Mouse (Mus musculus): ENCODE measurements around the gene Bsg. TPM values are rescaled to one million over a fixed set of nuclear protein-coding genes. Genes with fewer than 3 reads are reported as not detected.
"Not testable (repeated sequence)": the region's sequence is repeated elsewhere in the genome, so short reads cannot be mapped to it uniquely, and the experiment has no call there.

Gene Bsg
- polyA plus RNA-seq, 1 experiment from 2014 or later = 500 TPM

DNA sequence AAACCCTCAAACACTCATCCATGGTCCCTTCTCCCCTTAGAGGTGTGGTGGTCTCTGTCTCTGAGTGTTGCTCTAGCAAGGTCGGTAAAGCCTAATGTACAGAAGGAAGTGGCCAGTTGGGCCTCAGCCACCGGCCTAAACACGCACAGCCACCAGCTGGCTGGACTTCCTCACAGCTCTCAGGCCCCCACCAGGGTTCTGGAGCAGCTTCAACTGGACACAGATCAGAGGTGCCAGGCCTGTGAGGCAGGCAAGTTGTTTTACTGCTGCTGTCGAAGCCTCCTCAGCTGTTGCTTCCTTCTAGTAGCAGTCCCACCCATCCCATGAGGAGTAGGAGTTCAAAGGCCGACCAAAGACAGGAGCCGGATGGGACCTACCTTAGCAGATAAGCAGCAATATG is 6.4 kb upstream of the Bsg start:
- no peaks in the 10 kb centered on the region for H3K36me3 ChIP-seq (replicated peaks)
- no peaks in the 10 kb centered on the region for H3K9me3 ChIP-seq
- H3K4me2 ChIP-seq = no peak overlapping the region
- ATAC-seq (ENCODE audit: low FRiP score) = no peak
- H3K27me3 ChIP-seq = no peaks in the 10 kb centered on the region
- no peak overlapping the region for H3K9ac ChIP-seq
- no peak overlapping the region for H3K4me3 ChIP-seq (replicated peaks)
- 0 out of 2 replicates have a peak, but pooled peaks cover 6% of the 10 kb centered on the region for H3K4me1 ChIP-seq
- WGBS = 91% methylated on average over 6 of the region's 6 CpGs
- no peak overlapping the region for H3K27ac ChIP-seq

GRCm38 (mm10) chr10:79698459-79698858 is 5.8 kb upstream of the Bsg start:
- Histone ChIP-seq H3K27ac (no peak overlapping the region), H3K4me3 (replicated peaks) (no peak overlapping the region), H3K9me3 (no peaks in the 10 kb centered on the region), H3K27me3 (no peaks in the 10 kb centered on the region), H3K9ac (no peak overlapping the region), H3K4me2 (no peak overlapping the region), H3K4me1 (0 out of 2 replicates have a peak, but pooled peaks cover 6% of the 10 kb centered on the region), H3K36me3 (replicated peaks) (no peaks in the 10 kb centered on the region)
- WGBS = 98% methylated on average over 6 of the region's 6 CpGs
- ATAC-seq (ENCODE audit: low FRiP score) = no peak

DNA sequence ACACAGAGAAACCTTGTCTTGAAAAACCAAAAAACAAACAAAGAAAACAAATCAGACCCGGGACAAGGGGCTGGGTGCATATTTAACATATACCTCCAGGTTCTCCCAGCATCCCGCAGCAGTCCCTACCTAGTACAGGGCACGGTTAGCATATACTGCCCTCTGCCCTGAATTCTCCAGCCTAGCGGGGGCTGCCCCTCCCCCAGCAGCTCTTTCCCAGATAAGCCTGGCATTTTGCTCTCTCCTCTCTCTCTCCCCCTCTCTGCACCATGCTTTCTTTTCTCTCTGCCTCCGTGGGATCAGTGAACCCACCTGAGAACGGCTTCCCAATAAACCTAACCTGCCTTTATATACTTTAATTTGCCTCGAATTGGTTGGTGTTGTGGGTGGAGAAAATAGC is 3.6 kb upstream of the Bsg start:
- 55% methylated on average over 7 of the region's 7 CpGs for WGBS
- H3K4me3 ChIP-seq (replicated peaks) = no peak overlapping the region
- no peak overlapping the region for H3K9ac ChIP-seq
- H3K36me3 ChIP-seq (replicated peaks) = no peaks in the 10 kb centered on the region
- H3K9me3 ChIP-seq = no peaks in the 10 kb centered on the region
- no peaks in the 10 kb centered on the region for H3K27me3 ChIP-seq
- no peak for ATAC-seq (ENCODE audit: low FRiP score)
- H3K27ac ChIP-seq = no peak overlapping the region
- H3K4me1 ChIP-seq = peaks cover 12% of the 10 kb centered on the region
- no peak overlapping the region for H3K4me2 ChIP-seq

GRCm38 (mm10) chr10:79701443-79702129 is 2.7 kb upstream of the Bsg start:
- Histone ChIP-seq H3K4me1 (peaks cover 21% of the 10 kb centered on the region), H3K36me3 (replicated peaks) (peaks cover 4% of the 10 kb centered on the region; the same call in 1 of the 2 replicates), H3K9me3 (no peaks in the 10 kb centered on the region), H3K9ac (no peak overlapping the region), H3K4me2 (no peak overlapping the region), H3K4me3 (replicated peaks) (no peak overlapping the region), H3K27me3 (no peaks in the 10 kb centered on the region), H3K27ac (no peak overlapping the region)
- no peak for ATAC-seq (ENCODE audit: low FRiP score)
- 74% methylated on average over 10 of the region's 10 CpGs for WGBS

DNA sequence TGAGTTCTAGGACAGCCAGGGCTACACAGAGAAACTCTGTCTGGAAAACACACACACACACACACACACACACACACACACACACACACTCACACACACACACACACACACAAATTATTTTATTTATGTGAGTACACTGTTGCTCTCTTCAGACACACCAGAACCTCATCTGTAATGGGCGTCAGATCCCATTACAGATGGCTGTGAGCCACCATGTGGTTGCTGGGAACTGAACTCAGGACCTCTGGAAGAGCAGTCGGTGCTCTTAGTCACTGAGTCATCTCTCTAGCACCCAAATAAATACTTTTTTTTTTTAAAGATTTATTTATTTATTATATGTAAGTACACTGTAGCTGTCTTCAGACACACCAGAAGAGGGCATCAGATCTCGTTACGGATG is 1.3 kb upstream of the Bsg start:
- 84% methylated on average over 4 of the region's 4 CpGs for WGBS

DNA sequence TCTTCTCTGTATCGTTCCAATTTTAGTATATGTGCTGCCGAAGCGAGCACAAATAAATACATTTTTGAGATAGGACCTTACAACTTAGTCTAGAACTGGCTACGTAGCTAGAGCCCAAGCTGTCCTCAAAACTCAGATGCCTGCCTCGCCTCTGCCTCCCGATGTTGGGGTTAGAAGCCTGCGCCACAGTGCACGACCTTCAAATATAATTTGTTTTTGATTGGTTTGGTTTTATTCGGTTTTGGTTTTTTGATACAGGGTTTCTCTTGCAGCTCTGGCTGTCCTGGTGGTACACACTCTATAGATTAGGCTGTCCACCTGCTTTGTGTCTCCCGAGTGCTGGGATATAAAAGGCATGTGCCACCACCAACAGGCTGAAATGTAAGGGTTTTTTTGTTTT is 750 bp upstream of the Bsg start:
- Histone ChIP-seq H3K4me3 (replicated peaks) (peak overlapping the region; percentile 77), H3K4me2 (peak overlapping the region; percentile 81), H3K9me3 (no peaks in the 10 kb centered on the region), H3K36me3 (replicated peaks) (peaks cover 13% of the 10 kb centered on the region), H3K4me1 (peaks cover 36% of the 10 kb centered on the region), H3K27ac (peak overlapping the region; percentile 50; the same call in 1 of the 2 replicates), H3K9ac (peak overlapping the region; percentile 86; the same call in 1 of the 2 replicates), H3K27me3 (no peaks in the 10 kb centered on the region)
- ATAC-seq (ENCODE audit: low FRiP score) = no peak
- WGBS = 75% methylated on average over 10 of the region's 10 CpGs

More for the DNA sequence above, 1.3 kb upstream of the Bsg start:
- not testable (repeated sequence) for H3K4me3 ChIP-seq (replicated peaks); H3K9ac ChIP-seq; ATAC-seq (ENCODE audit: low FRiP score); H3K4me2 ChIP-seq; H3K27me3 ChIP-seq; H3K9me3 ChIP-seq; H3K27ac ChIP-seq
- Histone ChIP-seq H3K36me3 (replicated peaks) (peaks cover 11% of the 10 kb centered on the region), H3K4me1 (peaks cover 35% of the 10 kb centered on the region)

DNA sequence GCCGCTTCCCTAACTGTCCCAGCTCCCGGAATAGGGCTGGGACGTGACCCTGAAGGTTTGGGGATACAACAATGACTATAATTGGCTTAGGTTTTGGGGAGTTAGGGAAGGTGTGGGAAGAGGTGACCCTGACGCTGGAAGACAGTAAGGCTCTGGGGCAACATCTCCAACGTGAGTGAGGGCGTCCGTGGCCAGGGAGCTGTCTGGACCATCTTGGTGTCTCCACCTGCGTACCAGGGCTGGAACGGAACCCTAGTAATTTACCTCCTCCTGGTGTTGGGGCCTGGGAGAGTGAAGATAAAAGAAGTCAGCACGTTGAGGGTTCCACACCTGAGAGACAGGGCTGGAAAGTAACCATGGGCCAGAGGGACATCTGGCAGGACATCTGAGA is 674 bp downstream of the Bsg start:
- 0 out of 2 replicates have a peak, but pooled peaks have one; percentile 0 for ATAC-seq (ENCODE audit: low FRiP score)
- H3K4me2 ChIP-seq = peak overlapping the region; percentile 81
- H3K4me3 ChIP-seq (replicated peaks) = peak overlapping the region; percentile 77
- no peaks in the 10 kb centered on the region for H3K9me3 ChIP-seq
- no peak overlapping the region for H3K27ac ChIP-seq
- H3K27me3 ChIP-seq = no peaks in the 10 kb centered on the region
- H3K36me3 ChIP-seq (replicated peaks) = peaks cover 27% of the 10 kb centered on the region
- peaks cover 36% of the 10 kb centered on the region for H3K4me1 ChIP-seq
- 5% methylated on average over 10 of the region's 10 CpGs for WGBS
- peak overlapping the region; percentile 86 for H3K9ac ChIP-seq

DNA sequence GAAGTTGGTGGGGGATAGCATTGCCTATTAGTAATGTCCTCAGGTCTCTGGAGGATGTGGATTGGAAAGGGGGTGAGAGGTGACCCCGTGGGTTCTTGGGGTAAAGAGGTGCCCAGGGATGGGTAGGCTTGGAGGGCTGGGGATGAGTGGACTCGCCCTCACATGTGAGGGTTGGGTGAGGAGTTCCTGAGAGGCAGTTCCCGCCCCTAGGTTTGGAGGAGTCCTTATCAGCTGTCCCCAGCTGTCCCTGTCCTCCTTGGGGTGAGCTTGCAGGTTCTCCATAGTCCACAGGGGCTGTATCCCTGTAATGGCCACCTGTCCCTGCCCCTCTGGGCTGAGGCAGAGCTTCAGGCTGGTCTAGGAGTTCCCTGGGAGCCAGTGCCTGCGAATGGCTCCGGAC is 1.7 kb downstream of the Bsg start:
- Histone ChIP-seq H3K27ac (0 out of 2 replicates have a peak overlapping the region, but pooled peaks have one; percentile 19), H3K36me3 (replicated peaks) (peaks cover 37% of the 10 kb centered on the region), H3K9ac (peak overlapping the region; percentile 86), H3K4me1 (peaks cover 36% of the 10 kb centered on the region), H3K9me3 (no peaks in the 10 kb centered on the region), H3K4me2 (peak overlapping the region; percentile 81), H3K27me3 (no peaks in the 10 kb centered on the region), H3K4me3 (replicated peaks) (peak overlapping the region; percentile 77)
- no peak for ATAC-seq (ENCODE audit: low FRiP score)
- WGBS = 90% methylated on average over 5 of the region's 5 CpGs

DNA sequence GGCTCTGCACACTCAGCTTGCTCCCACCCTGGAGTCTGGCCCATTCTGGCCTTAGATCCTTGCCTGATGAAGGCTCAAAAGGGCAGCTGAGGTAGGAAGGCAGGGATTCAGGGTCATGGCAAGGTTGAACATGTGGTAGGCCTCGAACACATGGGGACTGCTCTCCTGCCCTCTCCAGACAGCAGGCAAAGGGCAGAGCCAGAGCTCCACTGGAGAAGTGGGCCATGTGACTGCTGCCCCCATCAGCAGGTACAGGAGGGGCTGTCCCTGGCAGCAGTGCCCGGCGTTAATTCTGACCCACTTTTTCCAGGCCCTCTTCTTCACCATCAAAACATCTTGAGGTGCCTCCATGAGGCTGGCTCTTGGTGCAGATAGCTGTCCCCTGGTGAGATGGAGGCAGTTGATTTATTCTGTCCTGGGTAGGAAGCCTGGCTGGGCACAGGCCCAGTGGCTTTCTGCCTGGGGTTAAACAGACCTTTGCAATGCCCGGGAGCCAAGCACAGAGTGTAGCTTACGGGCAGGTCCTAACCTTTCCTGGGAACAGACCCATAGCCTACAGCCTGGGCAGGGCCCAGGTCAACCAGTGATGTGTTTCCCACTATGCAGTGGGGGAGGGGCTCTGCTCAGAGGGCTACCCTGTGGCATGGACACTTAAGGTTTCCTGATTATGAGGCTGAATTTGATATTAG is 2.3 kb downstream of the Bsg start:
- H3K36me3 ChIP-seq (replicated peaks) = peaks cover 43% of the 10 kb centered on the region
- H3K9ac ChIP-seq = peak overlapping the region; percentile 86
- WGBS = 86% methylated on average over 5 of the region's 5 CpGs
- H3K4me2 ChIP-seq = peak overlapping the region; percentile 81
- H3K4me1 ChIP-seq = peaks cover 33% of the 10 kb centered on the region
- no peaks in the 10 kb centered on the region for H3K9me3 ChIP-seq
- ATAC-seq (ENCODE audit: low FRiP score) = no peak
- no peak overlapping the region for H3K27ac ChIP-seq
- H3K4me3 ChIP-seq (replicated peaks) = peak overlapping the region; percentile 10; the same call in 1 of the 2 replicates
- H3K27me3 ChIP-seq = no peaks in the 10 kb centered on the region

- no peak for ATAC-seq (ENCODE audit: low FRiP score)
- Histone ChIP-seq H3K4me1 (peaks cover 33% of the 10 kb centered on the region), H3K9ac (0 out of 2 replicates have a peak overlapping the region, but pooled peaks have one; percentile 86), H3K4me3 (replicated peaks) (peak overlapping the region; percentile 10; the same call in 1 of the 2 replicates), H3K36me3 (replicated peaks) (peaks cover 49% of the 10 kb centered on the region), H3K27ac (no peak overlapping the region), H3K27me3 (no peaks in the 10 kb centered on the region), H3K4me2 (0 out of 2 replicates have a peak overlapping the region, but pooled peaks have one; percentile 2), H3K9me3 (no peaks in the 10 kb centered on the region)
- WGBS = 79% methylated on average over 1 of the region's 1 CpGs
Observed at GRCm38 (mm10) chr10:79707162-79707561, 2.9 kb downstream of the Bsg start.

DNA sequence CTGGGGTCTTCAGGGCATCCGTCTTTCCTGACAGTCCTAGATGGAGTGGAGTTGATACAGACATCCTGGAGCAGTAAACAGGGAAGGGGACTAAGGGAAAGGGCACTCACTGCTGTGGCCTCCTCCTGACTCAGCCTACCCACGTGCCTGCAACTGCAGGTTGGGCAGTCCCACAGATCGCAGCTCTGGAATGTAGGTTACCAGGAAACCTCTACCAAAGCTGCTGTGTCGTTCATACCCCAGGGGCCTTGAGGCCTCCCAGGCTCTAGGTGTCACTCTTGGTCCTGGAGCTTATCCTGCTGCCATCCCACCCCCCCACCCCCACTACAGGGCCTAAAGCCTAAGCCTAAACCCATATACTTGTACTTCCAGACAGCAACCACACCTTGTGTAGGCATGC is 3.5 kb downstream of the Bsg start:
- Histone ChIP-seq H3K4me1 (peaks cover 33% of the 10 kb centered on the region), H3K27ac (no peak overlapping the region), H3K9ac (no peak overlapping the region; the same call in 1 of the 2 replicates), H3K27me3 (no peaks in the 10 kb centered on the region), H3K36me3 (replicated peaks) (peaks cover 53% of the 10 kb centered on the region), H3K9me3 (no peaks in the 10 kb centered on the region), H3K4me2 (no peak overlapping the region), H3K4me3 (replicated peaks) (no peak overlapping the region)
- 77% methylated on average over 4 of the region's 4 CpGs for WGBS
- ATAC-seq (ENCODE audit: low FRiP score) = no peak

DNA sequence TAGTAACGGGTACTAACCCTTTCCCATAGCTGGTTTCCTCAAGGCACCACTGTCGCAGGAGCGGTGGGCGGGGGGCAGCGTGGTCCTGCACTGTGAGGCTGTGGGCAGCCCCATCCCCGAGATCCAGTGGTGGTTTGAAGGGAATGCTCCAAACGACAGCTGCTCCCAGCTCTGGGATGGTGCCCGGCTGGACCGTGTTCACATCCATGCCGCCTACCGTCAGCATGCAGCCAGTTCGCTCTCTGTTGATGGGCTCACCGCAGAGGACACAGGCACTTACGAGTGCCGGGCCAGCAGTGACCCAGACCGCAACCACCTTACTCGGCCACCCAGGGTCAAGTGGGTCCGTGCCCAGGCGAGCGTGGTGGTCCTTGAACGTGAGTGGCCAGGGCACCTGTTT is 4.4 kb downstream of the Bsg start:
- peaks cover 33% of the 10 kb centered on the region for H3K4me1 ChIP-seq
- no peak overlapping the region for H3K4me3 ChIP-seq (replicated peaks)
- H3K36me3 ChIP-seq (replicated peaks) = peaks cover 53% of the 10 kb centered on the region
- H3K9ac ChIP-seq = no peak overlapping the region
- 93% methylated on average over 21 of the region's 21 CpGs for WGBS
- H3K27me3 ChIP-seq = no peaks in the 10 kb centered on the region
- no peak for ATAC-seq (ENCODE audit: low FRiP score)
- H3K4me2 ChIP-seq = no peak overlapping the region
- H3K27ac ChIP-seq = no peak overlapping the region
- no peaks in the 10 kb centered on the region for H3K9me3 ChIP-seq

Data from forebrain, embryonic 12.5 days (tissue).